Mouse (Mus musculus): ENCODE data around the gene Ppp1cb.
"Not testable (repeated sequence)": the region's sequence is repeated elsewhere in the genome, so short reads cannot be mapped to it uniquely, and the experiment has no call there.

Gene Ppp1cb

DNA sequence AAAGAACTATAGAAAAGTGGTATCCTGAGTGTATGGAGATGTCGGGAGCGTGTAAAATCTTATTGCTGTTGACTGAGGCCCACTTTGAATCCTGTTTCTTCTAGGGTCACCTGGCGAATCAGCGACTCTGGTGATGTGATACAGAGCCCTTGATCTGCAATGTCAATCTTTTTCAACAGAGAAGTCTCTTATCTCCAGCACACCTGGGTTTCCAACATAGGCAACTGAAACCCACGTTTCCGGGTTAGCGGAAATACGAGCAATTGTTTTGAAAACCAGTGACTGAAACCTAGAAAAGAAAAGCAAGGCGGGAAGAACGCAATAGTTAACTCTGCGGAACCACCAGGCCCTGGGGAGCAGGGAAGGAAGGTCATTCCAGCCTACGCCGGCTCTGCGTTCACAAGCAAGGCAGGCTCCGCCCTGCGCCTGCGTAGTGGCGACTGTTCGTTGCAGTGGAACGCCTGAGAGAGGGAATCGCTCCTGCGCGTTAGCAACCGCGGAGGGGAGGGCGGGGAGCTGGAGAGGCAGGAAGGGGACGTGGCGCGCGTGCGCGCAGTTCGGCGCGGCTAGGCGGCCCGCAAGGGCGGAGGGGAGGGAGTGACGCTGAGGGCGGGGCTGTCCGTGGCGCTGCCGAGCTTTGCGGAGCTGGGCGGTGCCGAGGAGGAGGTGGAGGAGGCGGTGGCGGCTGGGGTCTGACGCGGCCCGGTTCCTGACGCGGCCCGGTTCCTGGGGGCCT lies at the start of gene Ppp1cb:
Gene Ppp1cb, plus strand, starts transcription at position 436 of the 736 bp plus-strand sequence.
- in situ Hi-C loops (cut with MboI; ENCODE audit: low sequenced_read_pairs) = no loop called here

DNA sequence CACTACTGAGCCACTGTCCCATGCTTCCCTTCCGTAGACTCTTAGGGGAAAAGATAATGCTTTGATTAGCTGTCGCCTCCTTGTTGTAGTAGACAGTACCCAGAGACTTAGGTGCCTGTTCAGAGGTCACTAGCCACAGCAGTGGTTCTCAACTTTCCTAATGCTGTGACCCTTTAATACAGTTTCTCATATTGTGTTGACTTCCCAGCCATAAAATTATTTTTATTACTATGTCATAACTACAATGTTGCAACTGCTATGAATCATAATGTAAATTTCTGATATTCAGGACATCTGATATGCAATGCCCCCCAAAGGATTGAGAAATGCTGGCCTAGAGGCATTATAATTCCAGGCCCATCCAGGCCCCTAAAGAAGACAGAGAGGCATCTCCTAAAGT lies 48.9 kb upstream of the Ppp1cb start:
- in situ Hi-C loops (cut with MboI; ENCODE audit: low sequenced_read_pairs) = no loop called here

DNA sequence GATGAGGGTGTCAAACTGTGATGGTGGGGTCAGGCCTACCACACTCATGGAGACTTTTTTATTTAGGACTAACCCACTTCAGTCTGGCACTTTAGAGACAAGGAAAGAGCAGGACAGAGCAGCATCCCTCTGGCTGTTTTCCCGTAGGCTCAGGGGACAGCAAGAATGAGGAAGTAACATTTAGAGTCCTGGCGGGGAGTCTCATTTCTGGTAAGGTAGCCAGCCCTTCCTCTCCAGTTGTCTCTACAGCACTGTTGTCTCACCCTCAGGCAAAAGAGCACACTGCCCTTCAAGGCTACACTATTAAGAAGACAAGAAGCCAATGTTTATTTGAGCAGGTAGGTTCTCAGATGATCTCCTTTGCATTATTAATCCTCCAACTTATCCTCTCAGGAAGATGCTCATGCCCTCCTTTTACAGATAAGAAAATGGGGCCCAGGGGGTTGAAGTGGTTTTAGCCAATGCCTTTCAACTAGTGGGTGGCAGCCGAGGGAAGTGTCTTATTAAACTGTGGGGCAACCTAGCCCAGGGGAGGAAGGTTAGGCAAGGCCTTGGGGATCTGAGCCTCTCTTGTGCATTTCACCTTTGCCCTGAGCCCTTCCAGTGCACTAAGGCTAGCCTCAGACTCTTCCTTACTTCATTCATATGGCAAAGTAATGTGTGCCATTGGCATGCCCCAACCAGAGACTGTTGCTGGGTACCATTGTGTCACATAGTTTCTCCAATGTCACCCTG lies 47.5 kb upstream of the Ppp1cb start:
- in situ Hi-C loops (cut with MboI; ENCODE audit: low sequenced_read_pairs) = no loop called here

DNA sequence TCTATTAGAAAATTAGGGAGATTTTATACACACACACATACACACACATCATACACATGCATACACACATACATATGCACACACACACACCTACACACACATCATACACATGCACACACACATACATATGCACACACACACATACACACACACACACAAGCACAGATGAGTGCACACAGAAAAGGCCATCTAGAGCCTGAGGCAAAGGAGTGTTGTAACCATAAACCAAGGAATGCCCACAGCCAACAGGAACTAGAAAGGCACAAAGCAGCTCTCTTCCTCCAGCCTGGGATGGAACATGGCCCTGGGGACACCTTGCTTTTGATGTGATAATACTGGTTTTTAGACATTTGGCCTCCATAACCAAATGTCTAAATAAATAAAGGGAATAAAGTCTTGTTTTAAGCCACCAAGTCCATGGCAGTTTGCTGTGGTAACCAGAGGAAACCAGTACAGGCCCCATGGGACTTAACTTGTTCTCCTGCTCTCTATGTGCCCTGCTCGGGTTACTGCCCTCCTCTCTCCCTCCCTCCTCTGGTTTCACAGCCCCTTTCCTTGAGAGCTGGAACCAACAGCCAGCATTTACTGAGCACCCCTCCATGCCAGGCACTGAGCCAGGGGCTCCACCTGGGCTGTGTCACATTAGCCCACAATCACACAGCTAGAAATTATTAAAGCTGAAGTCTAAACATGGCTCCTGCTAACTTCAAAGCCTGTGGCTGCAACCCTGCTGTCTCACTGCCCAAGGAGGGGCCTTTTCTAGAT lies 46.3 kb upstream of the Ppp1cb start:
- in situ Hi-C loops (cut with MboI; ENCODE audit: low sequenced_read_pairs) = no loop called here

DNA sequence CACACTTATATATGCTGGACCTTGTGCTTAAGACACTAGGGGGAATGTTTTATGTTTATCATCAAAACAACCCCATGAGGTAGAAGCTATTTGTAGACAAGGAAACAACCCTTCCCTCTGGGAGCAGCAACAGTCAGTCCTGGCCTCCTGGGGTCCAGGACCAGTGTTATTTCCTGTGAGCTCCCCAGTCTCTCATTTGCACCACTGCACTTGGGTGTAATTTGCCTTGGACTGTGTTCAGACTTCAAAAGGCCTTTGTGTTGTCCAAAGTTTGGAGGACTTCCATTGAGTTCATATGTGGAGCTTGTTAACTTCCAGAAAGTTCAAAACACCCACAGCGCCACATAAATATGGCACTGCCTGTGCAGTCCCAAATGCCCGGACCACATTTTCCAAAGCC lies 45.6 kb upstream of the Ppp1cb start:
- in situ Hi-C loops (cut with MboI; ENCODE audit: low sequenced_read_pairs) = no loop called here

DNA sequence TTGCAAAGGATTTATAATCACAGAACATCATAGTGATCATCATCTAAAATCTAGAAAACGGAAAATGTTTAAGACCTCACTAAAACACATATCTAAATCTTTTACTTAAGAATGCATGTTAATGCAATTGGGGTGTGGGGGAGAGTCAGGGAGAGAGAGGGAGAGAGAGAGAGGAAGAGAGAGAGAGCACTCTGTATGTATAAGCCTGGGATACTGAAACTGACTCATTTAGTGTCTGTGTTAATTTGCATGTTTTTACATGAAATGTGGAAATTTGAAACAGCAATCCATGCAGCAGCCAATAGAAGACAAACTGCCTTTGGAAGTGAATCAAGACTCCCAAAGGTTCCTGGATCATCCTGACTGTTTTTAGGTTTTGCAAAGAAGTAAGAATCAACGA lies 45.1 kb upstream of the Ppp1cb start:
- in situ Hi-C loops (cut with MboI; ENCODE audit: low sequenced_read_pairs) = no loop called here

DNA sequence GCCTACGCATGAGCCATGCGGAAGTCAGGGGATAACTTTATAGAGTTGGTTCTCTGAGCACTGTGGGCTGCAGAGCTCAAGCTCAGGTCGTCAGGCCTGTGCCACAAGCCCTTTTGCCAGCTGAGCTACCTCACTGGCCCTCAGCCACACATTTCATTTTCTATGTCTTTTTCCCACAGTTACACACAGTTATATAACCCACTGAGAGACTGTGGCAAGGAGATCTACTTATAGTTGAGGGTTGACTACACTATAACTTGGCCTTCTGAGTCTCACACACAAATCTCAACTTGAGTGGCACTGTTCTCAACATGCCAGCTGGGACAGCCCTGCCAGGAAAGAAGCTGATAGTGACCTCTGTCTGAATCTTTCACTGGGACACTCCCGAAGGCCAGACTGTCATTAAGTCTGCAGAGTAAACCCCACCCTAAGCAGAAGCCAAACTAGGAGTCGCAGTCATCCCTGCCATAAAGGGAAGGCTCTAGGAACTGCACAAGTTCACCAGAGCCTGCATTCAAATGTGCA lies 44.1 kb upstream of the Ppp1cb start:
- in situ Hi-C loops (cut with MboI; ENCODE audit: low sequenced_read_pairs) = no loop called here

DNA sequence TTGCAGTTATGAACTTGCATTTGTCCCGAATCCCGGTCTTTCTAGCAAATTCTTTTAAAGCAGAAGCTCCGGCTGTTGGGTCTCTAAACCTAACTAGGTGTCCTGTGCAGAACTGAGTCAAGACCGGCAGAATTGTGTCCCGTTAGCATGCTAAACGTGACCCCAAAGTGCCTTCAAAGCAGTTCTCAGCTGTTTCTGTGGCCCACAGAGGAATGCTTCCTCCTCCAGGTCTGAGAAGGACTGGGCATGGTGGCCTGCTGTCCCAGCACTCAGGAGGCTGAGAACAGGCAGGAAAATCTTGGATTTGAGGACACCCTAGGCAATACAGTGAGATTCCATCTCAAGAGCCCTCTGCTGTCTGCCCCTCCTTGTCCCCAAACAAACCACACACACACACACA lies 43.1 kb upstream of the Ppp1cb start:
- in situ Hi-C loops (cut with MboI; ENCODE audit: low sequenced_read_pairs) = no loop called here

DNA sequence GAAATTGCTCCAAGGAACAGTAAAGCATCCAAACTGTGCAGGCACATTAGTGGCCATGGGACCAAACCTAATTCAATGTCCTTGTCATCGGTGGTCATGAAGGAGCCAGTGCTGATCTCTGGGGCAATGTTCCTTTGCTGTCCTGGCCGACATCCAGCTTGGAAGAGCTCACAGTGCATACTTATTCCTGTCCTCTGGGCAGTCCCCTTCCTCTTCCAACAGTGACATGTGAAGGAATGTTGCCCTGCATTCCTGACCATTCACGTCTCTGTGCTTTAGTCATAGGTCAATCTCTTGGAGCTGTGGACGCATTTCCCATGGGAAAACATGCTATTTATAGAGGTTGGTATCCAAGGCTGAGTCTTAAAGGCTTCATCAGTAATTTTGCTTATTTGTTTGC lies 41.8 kb upstream of the Ppp1cb start:
- in situ Hi-C loops (cut with MboI; ENCODE audit: low sequenced_read_pairs) = no loop called here

DNA sequence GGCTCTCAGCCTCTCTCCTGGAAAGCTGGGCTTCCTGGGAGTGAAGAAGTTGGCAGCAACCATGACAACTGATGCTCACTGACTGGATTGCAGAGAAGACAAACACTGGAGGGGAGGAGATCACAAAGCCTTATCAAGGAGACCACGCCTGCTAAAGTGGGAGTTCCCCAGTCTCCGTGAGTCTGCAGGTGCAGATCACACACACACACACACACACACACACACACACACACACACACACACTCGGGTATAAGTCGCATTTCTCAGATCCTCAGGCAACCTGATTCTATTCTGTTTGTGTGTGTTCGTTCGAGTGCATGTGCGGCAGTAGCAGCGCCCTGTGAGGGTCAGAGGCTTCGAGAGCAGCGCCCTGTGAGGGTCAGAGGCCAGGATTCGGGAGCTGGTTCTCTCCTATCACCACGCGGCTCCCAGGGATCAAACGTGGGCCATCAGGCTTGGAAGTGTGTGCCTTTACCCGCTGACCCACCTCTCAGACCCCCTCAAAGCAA lies 36.5 kb upstream of the Ppp1cb start:
- in situ Hi-C loops (cut with MboI; ENCODE audit: low sequenced_read_pairs) = no loop called here

DNA sequence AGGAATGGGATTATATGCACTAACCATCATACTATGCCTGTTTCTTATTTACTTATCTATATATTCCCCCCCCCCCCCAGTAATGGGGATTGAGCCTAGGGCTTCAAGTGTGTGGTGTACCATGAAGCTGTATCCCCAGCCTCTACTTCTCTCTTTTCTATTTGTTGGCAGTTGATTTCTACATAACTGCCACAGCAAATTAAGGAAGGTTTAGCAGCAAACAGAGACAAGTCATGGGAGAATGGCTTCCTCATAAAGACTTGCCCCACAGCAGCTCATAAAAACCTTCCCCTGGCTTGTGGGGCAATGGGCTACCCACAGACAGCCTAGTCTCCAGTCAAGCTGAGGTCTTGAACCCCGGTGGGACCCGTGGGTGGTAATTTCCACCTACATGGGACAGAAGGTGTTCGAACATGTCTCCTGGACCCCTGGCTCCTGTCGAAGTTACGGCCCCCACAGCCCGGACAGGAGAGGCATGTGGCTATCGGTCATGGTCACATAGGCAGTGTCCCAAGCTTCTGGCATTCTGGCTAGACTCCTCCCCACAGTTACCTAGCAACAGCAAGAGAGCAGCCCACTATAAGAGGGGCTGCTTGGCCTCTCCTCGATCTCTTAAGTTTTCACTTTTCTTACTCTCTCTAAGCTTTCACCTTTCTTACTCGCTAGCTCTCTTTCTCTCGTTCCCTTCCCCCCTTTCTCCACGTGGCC lies 35.1 kb upstream of the Ppp1cb start:
- in situ Hi-C loops (cut with MboI; ENCODE audit: low sequenced_read_pairs) = no loop called here

DNA sequence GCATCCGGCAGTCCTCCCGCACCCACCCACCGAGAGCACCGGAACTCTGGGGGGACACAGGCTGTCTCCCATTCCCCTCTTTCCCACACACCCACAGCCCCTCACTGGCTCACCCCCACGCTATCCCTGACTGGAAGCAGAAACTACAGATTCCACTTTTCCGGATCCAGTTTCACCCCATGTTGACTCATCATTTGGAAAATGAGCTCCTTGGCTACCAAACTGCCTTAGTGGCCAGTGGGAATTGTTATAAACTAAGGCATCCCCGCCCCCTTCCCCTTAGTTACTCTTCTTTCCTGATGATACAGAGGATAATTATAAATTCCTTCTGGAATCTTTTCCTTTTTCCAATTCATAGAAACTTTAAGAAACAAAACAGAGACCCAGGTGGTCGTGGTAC lies 34.2 kb upstream of the Ppp1cb start:
- in situ Hi-C loops (cut with MboI; ENCODE audit: low sequenced_read_pairs) = no loop called here

DNA sequence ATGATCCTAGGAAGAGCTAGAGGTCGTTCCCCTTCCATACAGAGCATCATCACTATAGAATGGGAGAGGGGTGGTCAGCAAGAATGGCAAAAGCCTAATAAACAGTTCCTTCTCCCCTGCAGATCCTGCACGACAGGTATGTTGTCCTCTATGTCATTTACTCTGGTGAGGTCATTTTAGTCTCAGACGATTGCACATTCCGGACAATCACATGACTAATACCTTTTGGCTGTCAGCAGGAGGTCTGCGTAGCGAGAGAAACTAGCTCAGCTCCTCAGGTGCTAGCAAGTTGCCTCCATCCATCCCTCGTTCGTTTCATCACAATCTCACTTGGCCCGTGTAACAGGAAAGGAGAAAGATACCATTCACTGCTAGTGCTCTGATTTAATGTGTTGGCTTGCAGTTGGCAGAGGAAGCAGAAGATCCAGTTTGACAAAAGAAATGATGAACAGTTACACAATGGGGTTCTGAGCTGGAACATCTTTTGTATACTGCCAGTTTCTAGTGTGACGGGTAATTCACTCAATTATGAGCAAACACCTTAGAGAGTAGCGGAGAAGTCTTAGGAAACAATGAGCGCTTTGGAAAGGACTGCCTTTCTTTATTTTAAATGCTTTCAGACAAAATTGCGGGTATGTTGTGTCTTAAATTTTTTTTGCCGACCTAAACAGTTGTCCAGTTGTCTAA lies 33.0 kb upstream of the Ppp1cb start:
- in situ Hi-C loops (cut with MboI; ENCODE audit: low sequenced_read_pairs) = no loop called here

DNA sequence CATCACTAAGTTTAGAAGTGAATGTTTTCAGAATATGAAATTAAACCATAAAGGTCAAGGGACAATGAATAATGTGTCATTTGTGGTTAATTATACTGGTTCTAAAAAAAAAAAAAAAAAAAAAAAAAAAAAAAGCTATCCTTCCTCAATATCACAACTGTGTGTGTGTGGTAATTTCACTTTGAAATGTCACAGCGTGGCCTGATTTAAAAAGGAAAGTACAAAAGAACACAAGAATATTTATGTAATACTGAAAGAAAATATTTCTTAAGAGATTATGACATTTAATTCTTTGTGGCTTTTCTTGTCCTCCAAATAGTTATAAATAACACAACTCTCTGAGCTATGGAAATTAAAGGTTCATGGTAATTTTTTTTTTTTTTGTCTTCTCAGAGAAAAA lies 28.2 kb upstream of the Ppp1cb start:
- in situ Hi-C loops (cut with MboI; ENCODE audit: low sequenced_read_pairs) = no loop called here

DNA sequence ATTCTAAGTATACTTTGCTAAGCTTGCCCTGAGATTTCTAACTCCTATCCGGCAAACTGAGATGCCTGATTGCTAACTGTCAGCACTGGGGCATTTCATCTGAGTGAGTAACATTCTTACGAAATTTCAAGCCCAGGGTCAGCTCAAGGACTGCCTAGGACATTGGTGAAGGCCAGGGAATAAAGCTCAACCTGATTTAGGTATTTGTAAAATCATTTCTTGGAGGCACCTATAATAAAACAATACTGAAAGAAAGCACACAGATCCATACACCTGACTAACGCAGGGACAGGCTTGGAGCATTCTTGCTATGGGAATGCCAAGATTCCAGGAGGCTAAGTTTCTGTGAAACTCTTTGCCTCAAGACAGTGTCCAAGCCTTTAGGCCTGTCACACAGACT lies 24.3 kb upstream of the Ppp1cb start:
- in situ Hi-C loops (cut with MboI; ENCODE audit: low sequenced_read_pairs) = not testable (repeated sequence)

DNA sequence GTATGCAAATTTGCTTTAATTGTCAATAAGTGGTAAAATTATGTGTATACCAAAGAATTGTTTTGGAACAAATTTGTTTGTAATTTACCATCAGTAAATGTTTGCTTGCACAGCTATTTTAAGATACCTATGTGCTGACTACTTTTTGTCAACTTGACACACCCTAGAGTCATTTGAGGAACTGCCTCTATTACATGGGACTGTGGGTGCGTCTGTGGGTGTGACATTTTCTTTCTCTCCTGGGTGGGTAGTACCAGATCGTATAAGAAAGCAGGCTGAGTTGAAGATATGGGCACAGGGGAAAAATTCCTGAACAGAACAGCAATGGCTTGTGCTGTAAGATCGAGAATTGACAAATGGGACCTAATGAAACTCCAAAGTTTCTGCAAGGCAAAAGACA lies 23.0 kb upstream of the Ppp1cb start:
- in situ Hi-C loops (cut with MboI; ENCODE audit: low sequenced_read_pairs) = no loop called here

DNA sequence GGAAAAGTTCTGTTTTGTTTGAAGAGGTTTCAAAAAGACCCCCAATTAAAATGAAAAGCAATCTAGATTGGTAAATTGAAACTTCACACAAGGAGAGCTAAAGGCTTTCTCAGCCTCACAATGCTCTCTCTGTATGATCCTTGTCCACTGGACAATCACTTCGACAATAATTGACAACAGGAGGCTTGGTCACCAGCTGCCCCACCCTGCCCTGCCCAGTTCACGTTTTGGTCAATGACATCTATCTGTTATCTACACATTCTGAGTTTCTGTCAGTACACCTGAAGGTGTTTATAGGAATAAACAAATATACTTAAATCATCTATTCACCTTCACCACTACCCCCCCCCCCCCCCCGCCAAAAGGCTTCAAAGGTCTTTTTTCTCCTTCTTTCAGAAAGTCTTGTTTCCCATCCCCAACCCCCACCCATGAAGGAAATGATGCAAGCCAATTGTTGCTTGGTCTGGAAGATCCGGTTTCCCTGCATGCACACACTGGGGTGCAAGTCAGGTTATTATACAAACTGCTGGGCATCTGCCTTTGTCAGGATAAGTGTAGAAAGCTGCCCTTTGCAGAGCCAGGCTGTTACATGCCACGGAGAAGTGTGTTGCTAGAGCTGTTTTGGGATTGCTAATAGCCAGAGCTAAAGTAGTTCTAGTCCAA lies 20.6 kb upstream of the Ppp1cb start:
- in situ Hi-C loops (cut with MboI; ENCODE audit: low sequenced_read_pairs) = no loop called here

DNA sequence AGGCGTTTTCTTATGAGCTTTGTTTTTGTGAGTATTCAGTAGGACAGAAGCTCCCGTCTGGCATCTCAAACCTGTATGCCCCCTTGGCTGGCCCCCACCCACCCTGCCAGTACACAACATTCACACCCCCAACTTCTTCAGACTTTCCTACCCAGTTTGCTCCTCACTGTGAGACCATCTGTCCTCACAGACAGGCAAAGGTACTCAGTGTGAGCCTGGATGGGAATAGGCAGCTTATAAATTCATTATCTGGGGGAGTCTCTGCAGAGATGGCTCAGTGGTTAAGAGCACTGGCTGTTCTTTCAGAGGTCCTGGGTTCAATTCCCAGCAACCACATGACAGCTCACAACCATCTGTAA lies 20.1 kb upstream of the Ppp1cb start:
- in situ Hi-C loops (cut with MboI; ENCODE audit: low sequenced_read_pairs) = no loop called here

DNA sequence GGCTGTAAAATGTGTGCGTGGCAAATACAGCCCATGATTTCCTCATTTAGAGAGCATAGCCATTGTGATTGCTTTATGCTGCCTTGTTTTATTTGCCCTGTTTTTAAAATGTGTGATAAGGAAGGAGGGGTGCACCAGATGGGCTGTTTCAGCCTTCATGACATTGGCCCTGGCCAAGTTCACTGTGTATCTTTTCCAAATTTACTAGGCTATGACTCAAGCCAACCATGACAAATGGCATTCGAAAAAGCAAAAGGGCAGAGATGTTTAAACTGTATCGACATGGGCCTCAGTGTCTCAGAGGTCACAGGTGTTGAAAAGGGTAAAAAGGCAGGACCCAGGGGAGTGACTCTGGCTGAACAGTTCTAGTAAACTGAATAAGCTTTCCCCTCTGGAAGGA lies 17.3 kb upstream of the Ppp1cb start:
- in situ Hi-C loops (cut with MboI; ENCODE audit: low sequenced_read_pairs) = no loop called here
